Mouse (Mus musculus) ES-Bruce4 (cell line): Measurements from ENCODE around the gene Grip1.

Experiments used
- CTCF ChIP-seq: IDR thresholded peaks from one replicate; pipeline ENCODE4 v1.8.1; 2011; ENCODE audit warnings: low read depth, low read length
- EP300 ChIP-seq: IDR thresholded peaks from 2 replicates; pipeline ENCODE4 v1.6.1; 2011; ENCODE audit warnings: low read depth, low read length; ENCODE audit not compliant: insufficient read depth
- POLR2A ChIP-seq: IDR thresholded peaks from one replicate; pipeline ENCODE4 v1.8.1; 2011; ENCODE audit warnings: low read length; ENCODE audit not compliant: insufficient read depth

DNA sequence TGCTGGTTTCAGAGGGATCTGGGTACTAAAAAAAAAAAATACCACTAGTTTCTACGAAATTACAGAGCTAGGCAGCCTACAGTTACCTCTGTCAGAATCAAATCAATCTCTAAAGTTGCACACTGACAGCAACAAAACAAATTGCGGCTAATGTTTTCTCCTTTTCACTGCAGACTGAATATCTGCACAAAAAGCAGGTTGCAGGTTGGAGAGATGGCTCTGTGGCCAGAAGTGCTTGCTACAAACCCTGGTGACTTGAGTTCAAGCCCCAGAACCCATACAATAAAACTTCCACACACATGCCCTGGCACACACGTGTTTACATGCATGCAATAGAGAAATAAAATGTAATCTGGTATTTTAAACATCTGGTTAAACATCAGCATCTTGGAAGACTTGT, 16.3 kb upstream of the Grip1 start:
- no peak for TF ChIP-seq POLR2A
- no peak for TF ChIP-seq EP300
- TF ChIP-seq CTCF = no peak
